Comparison of ENCODE assay signal across 9 mouse cellular contexts in the genomic region with DNA sequence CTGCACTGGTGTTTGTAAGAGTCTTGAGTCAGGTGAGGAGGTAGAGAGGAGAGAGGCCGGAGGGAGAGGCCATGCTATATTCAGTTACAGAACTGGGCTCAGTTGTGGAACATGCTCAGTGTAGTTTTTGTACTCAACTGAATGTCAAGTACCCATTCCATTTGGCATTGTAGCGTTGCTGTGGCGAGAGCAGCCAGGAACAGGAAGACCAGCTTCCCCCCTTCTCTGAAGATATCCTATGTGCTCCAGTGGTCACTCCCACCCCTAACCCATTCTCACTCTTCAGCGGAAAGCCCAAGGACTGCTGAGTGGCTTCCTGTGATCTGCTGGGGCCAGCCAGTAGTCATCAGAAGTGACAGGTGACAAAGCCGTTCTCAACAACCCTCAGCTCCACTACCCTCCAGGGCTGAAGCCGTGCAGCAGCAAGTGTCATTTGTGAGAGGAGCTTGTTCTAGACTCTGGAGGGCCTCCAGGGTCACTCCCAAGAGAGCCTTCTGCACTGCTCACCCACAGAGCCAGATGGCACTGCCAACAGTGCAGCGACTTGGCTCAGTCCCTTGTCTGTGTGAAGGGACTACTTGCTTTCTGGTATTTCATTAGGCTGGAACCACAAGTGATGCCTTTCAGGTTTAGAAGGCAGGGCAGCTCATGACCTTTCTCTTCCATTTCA.
DNase-seq lines count a peak whose midpoint lies in the region; ATAC-seq and TF ChIP-seq lines count a peak whose summit lies in the region.
"Had no signal": no experiment of that assay in that cellular context is flagged by ENCODE, and none has a peak within 500 bp of the region (broad histone marks: within the 10 kb centered on the region; RNA-seq: fewer than 3 reads in every experiment).

No protein-coding gene starts in this region.

- no peaks in the 10 kb centered on the region for H3K4me1 ChIP-seq in testis, adult 2 months (ENCODE audit: control insufficient read depth, insufficient read depth, low read length)
- H3K4me1 ChIP-seq in forebrain, embryonic 16.5 days (replicated peaks; ENCODE audit: control insufficient read depth, insufficient read depth, low read length) = no peaks in the 10 kb centered on the region
- no peaks in the 10 kb centered on the region for H3K4me1 ChIP-seq in liver, embryonic 12.5 days

- 77% methylated on average over 7 of the region's 7 CpGs for WGBS in forebrain, embryonic 16.5 days
- WGBS in liver, embryonic 12.5 days (ENCODE audit: insufficient replicate concordance) = 36% methylated on average over 7 of the region's 7 CpGs

- H3K27ac ChIP-seq in testis, adult 2 months (ENCODE audit: control insufficient read depth, insufficient read depth, low read depth, low read length) = no peak overlapping the region
- H3K27ac ChIP-seq in forebrain, embryonic 16.5 days (ENCODE audit: low read length) = no peak overlapping the region
- H3K27ac ChIP-seq in liver, embryonic 12.5 days = no peak overlapping the region
- H3K27ac ChIP-seq: limb, embryonic 15.5 days had no signal

- H3K9ac ChIP-seq in forebrain, embryonic 16.5 days (replicated peaks; ENCODE audit: low read depth, low read length) = no peak overlapping the region
- no peak overlapping the region for H3K9ac ChIP-seq in liver, embryonic 12.5 days
- H3K9ac ChIP-seq: limb, embryonic 15.5 days had no signal

- 0 out of 2 replicates have a peak, but pooled peaks have one; percentile 15 for TF ChIP-seq POLR2A in testis, adult 2 months (IDR thresholded peaks at IDR 0.05; ENCODE audit: control insufficient read depth, low read depth, low read length)

- H3K4me2 ChIP-seq in forebrain, embryonic 16.5 days (ENCODE audit: low read length) = no peak overlapping the region
- no peak overlapping the region for H3K4me2 ChIP-seq in liver, embryonic 12.5 days
- H3K4me2 ChIP-seq: limb, embryonic 15.5 days had no signal

- DNase-seq in adrenal gland, adult (ENCODE audit: inconsistent age in 2 of 2, low spot score in 1 of 2) = peak; percentile 13 to 62
- no peak for DNase-seq in adrenal gland, postnatal 4 days (ENCODE audit: low spot score in 2 of 2)
- no peak for DNase-seq in testis, postnatal 14 days (ENCODE audit: low spot score)
- peak; percentile 3 for DNase-seq in induced T-regulatory cell, adult 2 months (ENCODE audit: low read depth)
- DNase-seq in skeletal muscle tissue, adult 2 months (ENCODE audit: low read depth, low spot score) = peak; percentile 56

- no peak for TF ChIP-seq CTCF in testis, adult 2 months (IDR thresholded peaks at IDR 0.05; ENCODE audit: control insufficient read depth, insufficient read depth, insufficient replicate concordance, low read depth, low read length)

- no peaks in the 10 kb centered on the region for H3K9me3 ChIP-seq in forebrain, embryonic 16.5 days (ENCODE audit: control insufficient read depth, low read length)
- no peaks in the 10 kb centered on the region for H3K9me3 ChIP-seq in liver, embryonic 12.5 days (replicated peaks)
- H3K9me3 ChIP-seq: limb, embryonic 15.5 days had no signal

- no peaks in the 10 kb centered on the region for H3K27me3 ChIP-seq in testis, adult 2 months (ENCODE audit: control insufficient read depth, insufficient read depth, low read length)
- no peaks in the 10 kb centered on the region for H3K27me3 ChIP-seq in forebrain, embryonic 16.5 days (replicated peaks; ENCODE audit: control insufficient read depth, insufficient read depth, low read length)
- no peaks in the 10 kb centered on the region for H3K27me3 ChIP-seq in liver, embryonic 12.5 days (replicated peaks)
- H3K27me3 ChIP-seq: limb, embryonic 15.5 days had no signal

- no peaks in the 10 kb centered on the region for H3K36me3 ChIP-seq in testis, adult 2 months (ENCODE audit: control insufficient read depth, insufficient read depth, low read length)
- H3K36me3 ChIP-seq in forebrain, embryonic 16.5 days (ENCODE audit: control insufficient read depth, insufficient read depth) = no peaks in the 10 kb centered on the region
- H3K36me3 ChIP-seq in liver, embryonic 12.5 days = no peaks in the 10 kb centered on the region
- H3K36me3 ChIP-seq: limb, embryonic 15.5 days had no signal

- no peak overlapping the region for H3K4me3 ChIP-seq in testis, adult 2 months (ENCODE audit: control insufficient read depth, low read depth, low read length)
- no peak overlapping the region for H3K4me3 ChIP-seq in forebrain, embryonic 16.5 days (replicated peaks; ENCODE audit: low read length)
- no peak overlapping the region for H3K4me3 ChIP-seq in liver, embryonic 12.5 days
- H3K4me3 ChIP-seq: limb, embryonic 15.5 days had no signal

- ATAC-seq in forebrain, embryonic 16.5 days = no peak
- ATAC-seq in liver, embryonic 12.5 days = no peak

Comparison
In these comparisons a context has a peak if more than half of its experiments do, and no peak if none do; other contexts are left out.
1. DNase-seq: peak in adrenal gland, adult (2 of 2), induced T-regulatory cell, adult 2 months (single experiment) and skeletal muscle tissue, adult 2 months (single experiment); none in adrenal gland, postnatal 4 days (0 of 2) and testis, postnatal 14 days (single experiment).